Comparison of ENCODE assay signal across 35 mouse cellular contexts in genomic region chr5:54109096-54109495, GRCm38 (mm10).
"Had no signal": no experiment of that assay in that cellular context is flagged by ENCODE, and none has a peak within 500 bp of the region (broad histone marks: within the 10 kb centered on the region; RNA-seq: fewer than 3 reads in every experiment).

No protein-coding gene starts in this region.

- H3K9me3 ChIP-seq: heart, embryonic 10.5 days; heart, embryonic 12.5 days; heart, embryonic 13.5 days; heart, embryonic 15.5 days; hindbrain, embryonic 10.5 days; hindbrain, embryonic 12.5 days; hindbrain, embryonic 13.5 days; hindbrain, embryonic 15.5 days; intestine, embryonic 15.5 days; kidney, embryonic 15.5 days had no signal

- H3K27ac ChIP-seq: heart, embryonic 10.5 days; heart, embryonic 13.5 days; heart, embryonic 15.5 days; hindbrain, embryonic 10.5 days; hindbrain, embryonic 12.5 days; hindbrain, embryonic 13.5 days; hindbrain, embryonic 14.5 days; hindbrain, embryonic 15.5 days; hindbrain, postnatal 0 days; intestine, embryonic 15.5 days; kidney, embryonic 15.5 days; kidney, postnatal 0 days; layer of hippocampus, adult 2 months had no signal

- H3K9ac ChIP-seq: heart, embryonic 12.5 days; heart, embryonic 13.5 days; heart, embryonic 15.5 days; hindbrain, embryonic 12.5 days; hindbrain, embryonic 13.5 days; hindbrain, embryonic 14.5 days; hindbrain, embryonic 15.5 days; intestine, embryonic 15.5 days; kidney, embryonic 15.5 days had no signal

- DNase-seq: heart, postnatal 10 days; heart, postnatal 14 days; heart, postnatal 36 days; heart, postnatal 4 days; kidney, adult 11 months; kidney, adult 18-20 months; kidney, adult 2 months; kidney, adult 8-10 months; kidney, adult 9 months; kidney, postnatal 10 days; kidney, postnatal 14 days; kidney, postnatal 25 days; kidney, postnatal 36 days; kidney, postnatal 4 days; layer of hippocampus, adult 9-11 months; layer of hippocampus, postnatal 36 days had no signal

- H3K4me1 ChIP-seq: hindbrain, embryonic 10.5 days; hindbrain, embryonic 12.5 days; hindbrain, embryonic 13.5 days; hindbrain, embryonic 15.5 days; intestine, embryonic 15.5 days had no signal

- H3K4me3 ChIP-seq: heart, embryonic 10.5 days; heart, embryonic 12.5 days; heart, embryonic 13.5 days; heart, embryonic 15.5 days; hindbrain, embryonic 10.5 days; hindbrain, embryonic 12.5 days; hindbrain, embryonic 13.5 days; hindbrain, embryonic 15.5 days; intestine, embryonic 15.5 days; kidney, embryonic 15.5 days; layer of hippocampus, adult 2 months had no signal

- H3K4me2 ChIP-seq: heart, embryonic 11.5 days; heart, embryonic 12.5 days; heart, embryonic 13.5 days; heart, embryonic 15.5 days; hindbrain, embryonic 12.5 days; hindbrain, embryonic 13.5 days; hindbrain, embryonic 14.5 days; hindbrain, embryonic 15.5 days; intestine, embryonic 15.5 days; kidney, embryonic 15.5 days had no signal

- ATAC-seq: hindbrain, embryonic 16.5 days; hindbrain, postnatal 0 days; inflammation-experienced regulatory T-cells, adult 6 months; intestine, embryonic 15.5 days; intestine, embryonic 16.5 days; intestine, postnatal 0 days had no signal

- H3K27me3 ChIP-seq: heart, embryonic 12.5 days; heart, embryonic 13.5 days; heart, embryonic 15.5 days; hindbrain, embryonic 12.5 days; hindbrain, embryonic 13.5 days; hindbrain, embryonic 15.5 days; intestine, embryonic 15.5 days; kidney, embryonic 15.5 days had no signal
